Mouse (Mus musculus): ENCODE measurements around the gene BC030867.

DNA sequence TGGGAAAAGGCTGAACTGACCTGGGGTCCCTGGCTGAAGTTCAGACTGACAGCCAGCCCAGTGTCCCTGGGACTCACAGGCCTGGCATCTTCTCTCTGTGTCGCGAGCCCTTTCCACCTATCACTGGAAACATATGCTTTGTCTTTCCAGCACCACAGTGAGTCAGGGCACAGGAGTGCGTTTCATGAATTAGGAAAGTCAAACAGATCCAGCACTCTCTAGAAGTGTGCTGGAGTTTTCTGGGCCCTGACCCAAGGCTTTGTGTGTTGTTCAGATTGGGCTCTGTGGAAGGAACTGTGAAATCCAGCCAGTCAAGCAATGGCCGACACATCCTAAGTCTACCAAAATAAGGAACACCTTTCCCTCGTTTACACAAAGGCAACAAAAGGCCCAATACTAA, 23.5 kb upstream of the BC030867 start:
- TF ChIP-seq CTCF (IDR thresholded peaks at IDR 0.05; ENCODE audit: insufficient read depth, low read length) (no peak), POLR2A (IDR thresholded peaks at IDR 0.05; ENCODE audit: borderline replicate concordance, extremely low read depth, low read depth, low read length) (no peak)

Measured in lung, adult 2 months (tissue).